Mouse (Mus musculus): ENCODE results near the gene Chrna1.

GRCm38 (mm10) chr2:73530487-73530886 lies 49.7 kb downstream of the Chrna1 start:
- TF ChIP-seq CTCF (IDR thresholded peaks at IDR 0.05; ENCODE audit: low read depth, low read length): no peak
- TF ChIP-seq POLR2AphosphoS5 (IDR thresholded peaks at IDR 0.05; ENCODE audit: insufficient replicate concordance, low read depth, low read length): no peak
